Mouse (Mus musculus): ENCODE data around the gene Adora3. TPM values are rescaled to one million over a fixed set of nuclear protein-coding genes. Genes with fewer than 3 reads are reported as not detected.
"Not testable (repeated sequence)": the region's sequence is repeated elsewhere in the genome, so short reads cannot be mapped to it uniquely, and the experiment has no call there.

Gene Adora3
- polyA plus RNA-seq, 1 experiment from 2014 or later: 0.27 TPM

DNA sequence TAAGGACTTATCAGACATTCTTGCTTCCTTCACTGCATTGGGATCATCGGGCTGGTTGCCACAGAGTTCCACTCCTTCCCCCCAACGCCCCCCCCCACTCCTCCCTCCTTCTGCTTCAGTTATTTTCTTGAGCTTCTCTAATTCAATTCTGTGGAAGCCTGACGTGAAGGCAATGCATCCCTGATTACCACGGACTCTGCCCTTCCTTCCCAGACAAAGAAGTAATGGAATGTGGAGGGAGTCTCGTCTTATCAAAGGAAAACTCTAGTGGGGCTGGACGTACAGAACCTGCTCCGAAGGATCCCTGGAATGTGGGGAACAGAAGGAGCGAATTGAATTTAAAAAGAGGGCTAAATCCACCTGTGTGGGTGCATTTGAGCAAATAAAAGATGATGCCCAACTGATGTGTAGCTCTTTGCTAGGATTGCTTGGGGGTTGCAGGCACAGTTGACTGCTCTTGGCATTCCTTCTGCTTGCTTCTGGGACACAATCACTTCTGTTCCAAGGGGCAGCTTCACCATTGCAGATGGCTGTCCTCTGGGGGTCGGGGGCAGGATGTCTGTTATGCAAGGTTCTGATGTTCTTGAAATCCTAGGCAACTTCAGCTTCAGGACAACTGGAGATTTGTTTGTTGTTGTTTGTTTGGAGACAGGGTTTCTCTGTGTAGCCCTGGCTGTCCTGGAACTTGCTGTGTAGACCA lies 37.4 kb downstream of the Adora3 start:
- no peak overlapping the region for H3K9ac ChIP-seq
- DNase-seq (ENCODE audit: low spot score): no peak
- H3K4me3 ChIP-seq (replicated peaks; ENCODE audit: low read length): no peak overlapping the region
- no peak overlapping the region for H3K27ac ChIP-seq
- no peaks in the 10 kb centered on the region for H3K27me3 ChIP-seq (ENCODE audit: control insufficient read depth, insufficient read depth, low read length)
- no peaks in the 10 kb centered on the region for H3K9me3 ChIP-seq (ENCODE audit: control insufficient read depth, low read length)
- H3K36me3 ChIP-seq (replicated peaks; ENCODE audit: control insufficient read depth, insufficient read depth): no peaks in the 10 kb centered on the region
- H3K4me2 ChIP-seq (replicated peaks): no peak overlapping the region
- 34% methylated on average over 9 of the region's 9 CpGs for WGBS
- ATAC-seq (ENCODE audit: low FRiP score): no peak
- no peaks in the 10 kb centered on the region for H3K4me1 ChIP-seq (replicated peaks; ENCODE audit: control insufficient read depth, insufficient read depth, low read length)

DNA sequence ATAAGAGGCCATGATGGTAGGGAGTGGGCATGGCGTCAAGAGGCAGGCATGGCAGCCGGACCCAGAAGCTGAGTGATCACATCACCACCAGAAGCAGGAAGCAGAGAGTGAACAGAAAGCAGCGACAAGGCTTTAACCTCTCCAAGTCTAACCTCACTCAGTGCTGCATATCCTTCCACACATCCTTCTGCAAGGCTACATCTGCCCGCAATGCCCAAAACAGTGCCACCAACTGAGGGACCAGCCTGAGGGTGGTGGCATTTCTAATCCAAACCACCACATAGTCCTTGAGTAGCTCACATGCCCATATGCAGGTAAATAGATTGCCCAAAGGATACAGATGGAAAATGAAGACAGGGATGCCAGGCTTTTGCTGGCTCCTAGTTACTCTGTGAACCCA lies 38.3 kb downstream of the Adora3 start:
- no peak for DNase-seq (ENCODE audit: low spot score)
- no peaks in the 10 kb centered on the region for H3K9me3 ChIP-seq (ENCODE audit: control insufficient read depth, low read length)
- no peaks in the 10 kb centered on the region for H3K27me3 ChIP-seq (ENCODE audit: control insufficient read depth, insufficient read depth, low read length)
- H3K4me2 ChIP-seq (replicated peaks): no peak overlapping the region
- no peak overlapping the region for H3K27ac ChIP-seq
- 93% methylated on average over 4 of the region's 4 CpGs for WGBS
- H3K4me1 ChIP-seq (replicated peaks; ENCODE audit: control insufficient read depth, insufficient read depth, low read length): no peaks in the 10 kb centered on the region
- ATAC-seq (ENCODE audit: low FRiP score): no peak
- H3K9ac ChIP-seq: no peak overlapping the region
- no peaks in the 10 kb centered on the region for H3K36me3 ChIP-seq (replicated peaks; ENCODE audit: control insufficient read depth, insufficient read depth)
- H3K4me3 ChIP-seq (replicated peaks; ENCODE audit: low read length): no peak overlapping the region

DNA sequence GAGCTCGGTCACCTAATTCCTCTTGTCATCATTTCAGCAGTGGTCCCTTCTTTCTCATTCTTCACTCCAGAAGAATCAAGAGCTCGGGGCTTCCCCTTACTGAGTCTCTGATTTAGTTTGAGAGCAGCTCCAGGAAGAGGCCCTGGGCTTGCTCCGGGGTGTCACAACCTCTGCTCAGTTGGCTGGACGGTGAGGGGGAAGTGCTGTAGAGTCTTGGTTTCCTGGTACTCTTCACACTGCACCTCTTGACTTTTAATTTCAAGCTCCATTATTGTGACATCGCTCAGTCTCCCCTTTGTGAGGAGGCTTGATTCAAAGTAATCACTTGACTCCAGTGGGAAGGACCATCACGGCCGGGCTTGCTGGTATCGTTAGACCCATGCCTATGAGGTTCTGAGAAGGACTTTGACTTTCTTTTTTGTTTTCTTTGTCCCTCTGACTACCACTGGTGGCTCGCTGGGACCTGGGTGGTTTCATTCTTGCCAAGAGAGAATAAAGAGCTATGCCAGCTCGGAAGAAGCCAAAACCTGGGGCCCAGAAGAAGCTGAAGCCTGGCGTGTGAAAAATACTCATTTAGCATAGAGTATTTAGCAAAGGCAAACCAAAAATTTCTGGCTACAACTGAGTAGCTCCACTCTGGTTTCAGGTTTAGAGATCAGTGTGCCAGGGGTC lies 40.0 kb downstream of the Adora3 start:
- Histone ChIP-seq H3K27me3 (ENCODE audit: control insufficient read depth, insufficient read depth, low read length) (no peaks in the 10 kb centered on the region), H3K4me1 (replicated peaks; ENCODE audit: control insufficient read depth, insufficient read depth, low read length) (no peaks in the 10 kb centered on the region), H3K27ac (no peak overlapping the region), H3K36me3 (replicated peaks; ENCODE audit: control insufficient read depth, insufficient read depth) (no peaks in the 10 kb centered on the region), H3K9ac (no peak overlapping the region), H3K9me3 (ENCODE audit: control insufficient read depth, low read length) (no peaks in the 10 kb centered on the region), H3K4me2 (replicated peaks) (no peak overlapping the region), H3K4me3 (replicated peaks; ENCODE audit: low read length) (no peak overlapping the region)
- DNase-seq (ENCODE audit: low spot score) (no peak), ATAC-seq (ENCODE audit: low FRiP score) (no peak)
- 85% methylated on average over 11 of the region's 11 CpGs for whole genome bisulfite sequencing

DNA sequence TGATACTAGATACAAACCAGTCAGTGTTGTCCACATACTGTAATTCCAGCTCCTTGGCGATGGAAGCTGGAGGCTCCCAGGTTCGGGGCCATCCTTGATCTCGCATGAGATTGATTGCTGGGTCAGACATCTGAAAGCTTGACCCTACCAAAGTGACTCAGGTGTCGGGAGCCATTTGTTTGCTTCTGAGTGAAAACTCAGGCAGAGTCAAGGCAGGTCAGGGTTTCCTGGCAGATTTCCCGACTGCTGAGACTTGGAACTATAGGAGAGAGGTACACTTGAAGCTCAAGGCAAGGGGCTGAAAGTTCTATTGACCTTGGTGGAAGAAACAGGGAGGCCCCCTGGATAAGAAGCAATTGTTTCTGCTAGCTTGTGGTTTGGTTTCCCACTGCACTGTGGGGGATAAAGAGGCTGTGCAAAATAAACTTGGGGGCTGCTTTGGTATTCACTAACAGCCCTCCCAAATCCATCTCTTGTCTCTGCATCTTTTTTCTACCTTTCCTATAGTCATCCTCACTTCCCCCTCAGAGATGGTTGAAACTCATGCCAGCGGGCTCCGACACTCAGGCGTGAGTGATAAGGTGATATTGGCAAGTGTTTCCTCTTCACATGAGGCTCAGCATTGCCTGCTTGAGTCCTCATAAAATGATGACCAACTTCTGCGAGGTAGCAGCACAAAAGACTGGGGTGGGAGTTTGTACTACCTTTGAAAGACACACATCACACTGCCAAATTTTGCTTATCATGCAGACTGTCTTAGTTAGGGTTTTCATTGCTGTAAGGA lies 41.6 kb downstream of the Adora3 start:
- H3K4me3 ChIP-seq (replicated peaks; ENCODE audit: low read length): no peak overlapping the region
- no peak overlapping the region for H3K4me2 ChIP-seq (replicated peaks)
- H3K9me3 ChIP-seq (ENCODE audit: control insufficient read depth, low read length): no peaks in the 10 kb centered on the region
- no peaks in the 10 kb centered on the region for H3K4me1 ChIP-seq (replicated peaks; ENCODE audit: control insufficient read depth, insufficient read depth, low read length)
- H3K27me3 ChIP-seq (ENCODE audit: control insufficient read depth, insufficient read depth, low read length): no peaks in the 10 kb centered on the region
- H3K9ac ChIP-seq: no peak overlapping the region
- no peak overlapping the region for H3K27ac ChIP-seq
- DNase-seq (ENCODE audit: low spot score) (no peak), ATAC-seq (ENCODE audit: low FRiP score) (no peak)
- H3K36me3 ChIP-seq (replicated peaks; ENCODE audit: control insufficient read depth, insufficient read depth): no peaks in the 10 kb centered on the region
- WGBS: 85% methylated on average over 9 of the region's 9 CpGs

DNA sequence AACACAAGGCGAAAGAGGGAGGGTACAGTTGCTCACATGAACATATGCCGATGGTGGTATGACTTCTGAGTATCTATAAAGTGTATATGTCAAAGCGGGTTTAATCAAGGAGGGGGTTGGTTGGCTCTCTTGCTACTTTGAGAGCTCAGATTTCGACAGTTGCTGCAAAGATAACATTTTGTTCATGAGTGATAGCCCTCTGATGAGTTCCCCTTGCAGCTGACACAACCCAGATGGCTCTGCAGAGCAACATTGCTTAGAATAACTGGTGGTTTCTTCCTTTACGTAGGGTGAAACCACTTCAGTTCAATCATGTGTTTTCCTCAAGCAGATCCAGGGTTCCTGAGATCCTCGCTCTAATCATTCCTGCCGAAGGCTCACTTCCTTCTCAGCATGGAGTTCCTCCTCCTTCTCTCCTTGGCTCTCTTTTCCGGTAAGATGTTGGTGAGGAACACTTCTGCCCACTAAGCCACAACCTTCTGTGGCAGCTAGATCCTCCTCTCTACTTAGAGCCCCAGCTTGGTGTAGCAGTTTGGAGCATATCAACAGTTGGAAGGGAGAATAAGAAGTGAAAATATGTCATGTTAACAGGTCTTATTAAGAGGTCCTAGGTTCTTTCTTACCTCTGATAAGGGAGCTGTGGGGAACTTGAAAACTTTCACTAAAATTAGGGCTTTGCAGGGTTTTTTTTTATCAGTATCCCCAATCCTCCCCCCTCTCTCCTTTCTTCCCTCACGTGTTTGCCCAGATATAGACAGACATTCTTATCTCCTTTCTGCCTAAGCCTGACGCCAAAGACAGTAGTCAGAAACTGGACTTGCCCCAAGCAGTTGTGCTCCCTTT lies 43.4 kb downstream of the Adora3 start:
- no peaks in the 10 kb centered on the region for H3K9me3 ChIP-seq (ENCODE audit: control insufficient read depth, low read length)
- H3K4me3 ChIP-seq (replicated peaks; ENCODE audit: low read length): no peak overlapping the region
- whole genome bisulfite sequencing: 83% methylated on average over 10 of the region's 10 CpGs
- no peaks in the 10 kb centered on the region for H3K36me3 ChIP-seq (replicated peaks; ENCODE audit: control insufficient read depth, insufficient read depth)
- ATAC-seq (ENCODE audit: low FRiP score): no peak
- H3K27me3 ChIP-seq (ENCODE audit: control insufficient read depth, insufficient read depth, low read length): no peaks in the 10 kb centered on the region
- H3K9ac ChIP-seq: no peak overlapping the region
- DNase-seq (ENCODE audit: low spot score): no peak
- H3K4me2 ChIP-seq (replicated peaks): no peak overlapping the region
- no peaks in the 10 kb centered on the region for H3K4me1 ChIP-seq (replicated peaks; ENCODE audit: control insufficient read depth, insufficient read depth, low read length)
- H3K27ac ChIP-seq: no peak overlapping the region

DNA sequence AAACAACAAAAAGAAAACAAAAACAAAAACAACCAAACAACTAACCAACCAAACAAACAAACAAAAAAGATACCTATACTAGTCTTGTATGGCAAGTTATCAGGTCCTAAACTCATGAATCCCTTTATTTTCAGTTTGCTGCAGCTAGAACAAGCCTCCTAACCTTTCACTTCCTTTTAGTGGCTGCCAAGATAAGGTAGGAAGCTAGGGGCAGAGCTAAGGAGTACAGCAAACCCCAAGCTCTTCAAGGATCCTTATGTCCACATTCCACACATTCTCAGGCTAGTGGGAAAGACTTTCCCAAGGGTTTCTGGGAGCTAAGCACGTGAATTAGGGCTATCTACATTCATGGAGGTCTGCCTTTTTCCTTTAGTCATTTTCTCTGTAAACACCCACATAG lies 44.6 kb downstream of the Adora3 start:
- Histone ChIP-seq H3K4me3 (replicated peaks; ENCODE audit: low read length) (no peak overlapping the region), H3K9me3 (ENCODE audit: control insufficient read depth, low read length) (no peaks in the 10 kb centered on the region), H3K9ac (no peak overlapping the region), H3K27me3 (ENCODE audit: control insufficient read depth, insufficient read depth, low read length) (no peaks in the 10 kb centered on the region), H3K36me3 (replicated peaks; ENCODE audit: control insufficient read depth, insufficient read depth) (no peaks in the 10 kb centered on the region), H3K4me2 (replicated peaks) (no peak overlapping the region), H3K4me1 (replicated peaks; ENCODE audit: control insufficient read depth, insufficient read depth, low read length) (no peaks in the 10 kb centered on the region), H3K27ac (no peak overlapping the region)
- DNase-seq (ENCODE audit: low spot score) (no peak), ATAC-seq (ENCODE audit: low FRiP score) (no peak)
- WGBS: 50% methylated on average over 1 of the region's 1 CpGs

DNA sequence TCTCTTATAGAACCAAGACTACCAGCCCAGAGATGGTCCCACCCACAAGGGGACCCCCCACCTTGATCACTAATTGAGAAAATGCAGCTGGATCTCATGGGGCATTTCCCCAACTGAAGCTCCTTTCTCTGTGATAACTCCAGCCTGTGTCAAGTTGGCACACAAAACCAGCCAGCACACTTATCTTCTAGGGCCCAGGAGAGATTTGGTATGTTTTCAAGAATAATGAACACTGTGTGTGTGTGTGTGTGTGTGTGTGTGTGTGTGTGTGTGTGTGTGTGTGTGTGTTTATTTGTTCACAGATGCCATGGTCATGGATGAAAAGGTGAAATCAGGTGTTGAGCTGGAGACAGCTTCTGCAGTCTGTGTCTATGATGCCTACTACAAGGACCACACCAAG lies 45.8 kb downstream of the Adora3 start:
- not testable (repeated sequence) for H3K4me1 ChIP-seq (replicated peaks; ENCODE audit: control insufficient read depth, insufficient read depth, low read length); H3K4me2 ChIP-seq (replicated peaks); H3K4me3 ChIP-seq (replicated peaks; ENCODE audit: low read length); H3K9me3 ChIP-seq (ENCODE audit: control insufficient read depth, low read length); DNase-seq (ENCODE audit: low spot score); H3K9ac ChIP-seq; H3K27me3 ChIP-seq (ENCODE audit: control insufficient read depth, insufficient read depth, low read length); ATAC-seq (ENCODE audit: low FRiP score); H3K27ac ChIP-seq; H3K36me3 ChIP-seq (replicated peaks; ENCODE audit: control insufficient read depth, insufficient read depth)

DNA sequence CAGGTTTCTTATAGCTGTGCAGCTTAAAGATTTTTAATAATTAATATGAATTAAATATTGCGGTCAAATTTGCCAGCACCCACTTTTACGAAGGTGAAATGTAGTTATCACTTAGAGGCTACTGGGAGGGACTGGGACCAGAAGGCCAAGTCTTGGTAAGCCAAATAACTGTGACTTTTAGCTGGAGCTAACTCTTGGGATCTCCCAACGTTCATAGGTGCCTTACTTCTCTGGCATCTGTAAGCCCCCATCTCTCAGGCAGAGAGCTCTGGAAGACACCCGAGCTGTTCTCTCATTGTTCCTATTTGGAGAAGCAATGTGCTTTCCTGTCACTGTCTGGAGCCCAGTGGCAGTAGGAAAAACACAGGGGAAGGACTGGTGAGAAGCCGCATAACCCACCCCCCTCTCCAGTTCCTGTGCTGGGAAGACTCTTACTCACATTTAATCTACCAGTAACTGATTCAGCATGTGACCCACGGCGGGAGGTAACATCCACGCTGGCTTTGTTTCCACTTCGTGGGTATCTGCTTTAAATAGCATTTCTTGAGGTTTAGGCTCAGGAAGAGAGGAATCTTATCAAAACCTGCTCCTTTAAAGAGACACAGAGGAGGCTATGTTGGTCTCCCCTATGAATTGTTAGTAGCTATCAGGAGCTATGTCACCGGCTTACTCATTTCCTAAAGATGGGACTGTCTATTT lies 47.1 kb downstream of the Adora3 start:
- ATAC-seq (ENCODE audit: low FRiP score): no peak
- Histone ChIP-seq H3K9ac (no peak overlapping the region), H3K36me3 (replicated peaks; ENCODE audit: control insufficient read depth, insufficient read depth) (no peaks in the 10 kb centered on the region), H3K9me3 (ENCODE audit: control insufficient read depth, low read length) (no peaks in the 10 kb centered on the region), H3K27me3 (ENCODE audit: control insufficient read depth, insufficient read depth, low read length) (no peaks in the 10 kb centered on the region), H3K4me1 (replicated peaks; ENCODE audit: control insufficient read depth, insufficient read depth, low read length) (no peaks in the 10 kb centered on the region), H3K4me3 (replicated peaks; ENCODE audit: low read length) (no peak overlapping the region), H3K4me2 (replicated peaks) (no peak overlapping the region), H3K27ac (no peak overlapping the region)
- no peak for DNase-seq (ENCODE audit: low spot score)
- 74% methylated on average over 10 of the region's 10 CpGs for WGBS

Data from hindbrain, embryonic 14.5 days (tissue).